Mouse (Mus musculus): Measurements from ENCODE around the gene Ctf2. TPM values are rescaled to one million over a fixed set of nuclear protein-coding genes. Genes with fewer than 3 reads are reported as not detected.

The Ctf2 gene
- polyA plus RNA-seq, 1 experiment from 2014 or later, result 0.13 TPM

DNA sequence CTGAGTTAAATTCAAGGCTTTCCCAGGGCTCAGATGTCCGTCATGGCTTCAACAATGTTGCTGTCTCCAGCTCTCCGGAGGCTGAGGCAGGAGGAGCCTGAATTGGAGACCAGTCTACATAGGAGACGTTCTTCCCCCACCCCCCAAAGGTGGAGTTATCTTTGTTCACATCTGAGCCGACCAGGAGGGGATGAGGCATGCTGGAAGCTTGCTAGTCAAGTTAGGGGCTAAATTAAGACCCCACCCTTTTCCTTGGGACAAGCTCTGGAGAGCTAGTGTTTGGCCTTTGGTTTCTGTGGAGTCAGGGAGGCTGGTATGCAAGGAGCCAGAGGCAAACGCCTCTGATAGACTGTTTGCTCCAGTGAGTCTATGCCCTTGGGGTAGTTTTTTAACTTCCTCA lies 21.2 kb upstream of the Ctf2 start:
- no peak overlapping the region for H3K27ac ChIP-seq (replicated peaks)
- WGBS, result 53% methylated on average over 5 of the region's 5 CpGs

GRCm38 (mm10) chr7:127752069-127752468 lies 20.1 kb upstream of the Ctf2 start:
- ATAC-seq (ENCODE audit: low FRiP score, low TSS enrichment) (no peak), DNase-seq (ENCODE audit: low spot score) (no peak)
- H3K4me3 ChIP-seq (ENCODE audit: low read depth, low read length), result no peak overlapping the region
- no peak overlapping the region for H3K4me2 ChIP-seq (replicated peaks; ENCODE audit: low read depth)
- H3K4me1 ChIP-seq (replicated peaks; ENCODE audit: control insufficient read depth, insufficient read depth), result peaks cover 4% of the 10 kb centered on the region
- H3K36me3 ChIP-seq (ENCODE audit: control insufficient read depth, insufficient read depth, low read length), result peaks cover 25% of the 10 kb centered on the region
- H3K9me3 ChIP-seq (ENCODE audit: control insufficient read depth, low read length), result no peaks in the 10 kb centered on the region
- WGBS, result 95% methylated on average over 27 of the region's 27 CpGs
- TF ChIP-seq CTCF (IDR thresholded peaks at IDR 0.05; ENCODE audit: low read depth) (no peak), EP300 (optimal IDR thresholded peaks at IDR 0.05) (no peak)
- H3K9ac ChIP-seq (ENCODE audit: low read length), result no peak overlapping the region
- no peak overlapping the region for H3K27ac ChIP-seq (replicated peaks)
- H3K27me3 ChIP-seq (ENCODE audit: control insufficient read depth, insufficient read depth, low read length), result no peaks in the 10 kb centered on the region

More for the DNA sequence above, 21.2 kb upstream of the Ctf2 start:
- DNase-seq (ENCODE audit: low spot score) (no peak), ATAC-seq (ENCODE audit: low FRiP score, low TSS enrichment) (no peak)
- peaks cover 26% of the 10 kb centered on the region for H3K36me3 ChIP-seq (ENCODE audit: control insufficient read depth, insufficient read depth, low read length)
- no peak overlapping the region for H3K4me3 ChIP-seq (ENCODE audit: low read depth, low read length)
- no peak overlapping the region for H3K4me2 ChIP-seq (replicated peaks; ENCODE audit: low read depth)
- no peak overlapping the region for H3K9ac ChIP-seq (ENCODE audit: low read length)
- TF ChIP-seq EP300 (optimal IDR thresholded peaks at IDR 0.05) (no peak), CTCF (IDR thresholded peaks at IDR 0.05; ENCODE audit: low read depth) (no peak)
- H3K9me3 ChIP-seq (ENCODE audit: control insufficient read depth, low read length), result no peaks in the 10 kb centered on the region
- H3K4me1 ChIP-seq (replicated peaks; ENCODE audit: control insufficient read depth, insufficient read depth), result no peaks in the 10 kb centered on the region
- no peaks in the 10 kb centered on the region for H3K27me3 ChIP-seq (ENCODE audit: control insufficient read depth, insufficient read depth, low read length)

- 91% methylated on average over 5 of the region's 5 CpGs for WGBS
- Histone ChIP-seq H3K27me3 (ENCODE audit: control insufficient read depth, insufficient read depth, low read length) (no peaks in the 10 kb centered on the region), H3K36me3 (ENCODE audit: control insufficient read depth, insufficient read depth, low read length) (peaks cover 25% of the 10 kb centered on the region), H3K4me1 (replicated peaks; ENCODE audit: control insufficient read depth, insufficient read depth) (peaks cover 4% of the 10 kb centered on the region), H3K27ac (replicated peaks) (no peak overlapping the region), H3K4me3 (ENCODE audit: low read depth, low read length) (no peak overlapping the region), H3K9me3 (ENCODE audit: control insufficient read depth, low read length) (no peaks in the 10 kb centered on the region), H3K4me2 (replicated peaks; ENCODE audit: low read depth) (no peak overlapping the region), H3K9ac (ENCODE audit: low read length) (no peak overlapping the region)
- ATAC-seq (ENCODE audit: low FRiP score, low TSS enrichment) (no peak), DNase-seq (ENCODE audit: low spot score) (no peak)
- no peak for TF ChIP-seq EP300 (optimal IDR thresholded peaks at IDR 0.05)
- TF ChIP-seq CTCF (IDR thresholded peaks at IDR 0.05; ENCODE audit: low read depth), result no peak
Measured at GRCm38 (mm10) chr7:127751619-127752018, 19.7 kb upstream of the Ctf2 start.

- TF ChIP-seq CTCF (IDR thresholded peaks at IDR 0.05; ENCODE audit: low read depth), result no peak
- TF ChIP-seq EP300 (optimal IDR thresholded peaks at IDR 0.05), result no peak
- Histone ChIP-seq H3K4me2 (replicated peaks; ENCODE audit: low read depth) (no peak overlapping the region), H3K9me3 (ENCODE audit: control insufficient read depth, low read length) (no peaks in the 10 kb centered on the region), H3K9ac (ENCODE audit: low read length) (no peak overlapping the region), H3K36me3 (ENCODE audit: control insufficient read depth, insufficient read depth, low read length) (peaks cover 25% of the 10 kb centered on the region), H3K27ac (replicated peaks) (no peak overlapping the region), H3K4me1 (replicated peaks; ENCODE audit: control insufficient read depth, insufficient read depth) (peaks cover 4% of the 10 kb centered on the region), H3K27me3 (ENCODE audit: control insufficient read depth, insufficient read depth, low read length) (no peaks in the 10 kb centered on the region), H3K4me3 (ENCODE audit: low read depth, low read length) (no peak overlapping the region)
- WGBS, result 83% methylated on average over 19 of the region's 19 CpGs
- no peak for DNase-seq (ENCODE audit: low spot score)
- ATAC-seq (ENCODE audit: low FRiP score, low TSS enrichment), result no peak
Measured at GRCm38 (mm10) chr7:127750131-127751127, 18.5 kb upstream of the Ctf2 start.

DNA sequence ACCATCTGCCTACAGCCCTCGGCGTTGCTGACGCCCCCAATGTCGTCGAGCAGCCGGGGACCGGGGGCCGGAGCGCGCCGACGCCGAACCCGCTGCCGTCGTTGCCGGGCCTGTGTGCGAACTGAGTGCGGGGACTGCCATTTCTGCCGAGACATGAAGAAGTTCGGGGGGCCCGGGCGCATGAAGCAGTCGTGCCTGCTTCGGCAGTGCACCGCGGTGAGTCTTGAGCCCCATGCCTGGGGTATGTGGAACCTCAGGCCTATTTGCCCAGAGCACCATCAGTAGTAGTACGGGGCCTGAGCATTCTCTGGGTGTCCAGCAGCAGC lies 16.2 kb upstream of the Ctf2 start:
- ATAC-seq (ENCODE audit: low FRiP score, low TSS enrichment), result no peak
- TF ChIP-seq CTCF (IDR thresholded peaks at IDR 0.05; ENCODE audit: low read depth), result no peak
- Histone ChIP-seq H3K4me2 (replicated peaks; ENCODE audit: low read depth) (no peak overlapping the region), H3K27me3 (ENCODE audit: control insufficient read depth, insufficient read depth, low read length) (no peaks in the 10 kb centered on the region), H3K27ac (replicated peaks) (no peak overlapping the region), H3K9me3 (ENCODE audit: control insufficient read depth, low read length) (no peaks in the 10 kb centered on the region), H3K9ac (ENCODE audit: low read length) (no peak overlapping the region), H3K4me1 (replicated peaks; ENCODE audit: control insufficient read depth, insufficient read depth) (peaks cover 4% of the 10 kb centered on the region), H3K4me3 (ENCODE audit: low read depth, low read length) (no peak overlapping the region), H3K36me3 (ENCODE audit: control insufficient read depth, insufficient read depth, low read length) (peaks cover 20% of the 10 kb centered on the region)
- DNase-seq (ENCODE audit: low spot score), result no peak
- 91% methylated on average over 28 of the region's 28 CpGs for WGBS
